Mouse (Mus musculus): ENCODE data around the gene Arhgap22. TPM values are rescaled to one million over a fixed set of nuclear protein-coding genes. Genes with fewer than 3 reads are reported as not detected.
A peak's percentile ranks its signal among the peaks of the same experiment; 100 is the strongest.

Gene Arhgap22
- polyA plus RNA-seq, 1 experiment, result 8.4 TPM

DNA sequence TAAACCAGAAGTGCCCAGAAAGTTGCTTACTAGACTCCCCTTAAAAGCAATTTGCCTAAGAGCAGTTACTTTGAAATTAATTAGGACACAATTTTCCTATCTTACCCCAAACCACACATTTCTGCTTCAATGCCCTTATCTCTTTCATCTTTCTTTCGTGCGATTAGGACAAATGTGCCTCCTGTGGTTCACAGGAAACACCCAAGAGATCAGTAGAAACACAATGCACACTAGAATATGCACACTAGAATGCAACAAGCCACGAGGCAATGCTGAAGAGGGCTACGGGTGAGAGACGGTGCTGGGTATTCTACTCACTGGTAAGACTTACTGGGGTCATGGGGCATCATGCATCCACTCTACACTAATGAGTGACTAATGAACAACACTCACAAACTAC, 164.9 kb downstream of the Arhgap22 start:
- no peak for DNase-seq
- WGBS, result 79% methylated on average over 5 of the region's 5 CpGs
- TF ChIP-seq POLR2A (IDR thresholded peaks at IDR 0.05; ENCODE audit: borderline replicate concordance, insufficient read depth, low read length), result no peak
- no peak for TF ChIP-seq CTCF (IDR thresholded peaks at IDR 0.05; ENCODE audit: borderline replicate concordance, insufficient read depth, low read depth, low read length)
- H3K4me3 ChIP-seq (replicated peaks; ENCODE audit: insufficient read depth, low read depth, low read length), result no peak overlapping the region
- H3K27me3 ChIP-seq (ENCODE audit: control insufficient read depth, insufficient read depth, low read length), result no peaks in the 10 kb centered on the region
- no peak overlapping the region for H3K27ac ChIP-seq (ENCODE audit: insufficient read depth, low read length)
- H3K4me1 ChIP-seq (ENCODE audit: control insufficient read depth, insufficient read depth, low read length), result peaks cover 2% of the 10 kb centered on the region; the same call in 1 of the 2 replicates

DNA sequence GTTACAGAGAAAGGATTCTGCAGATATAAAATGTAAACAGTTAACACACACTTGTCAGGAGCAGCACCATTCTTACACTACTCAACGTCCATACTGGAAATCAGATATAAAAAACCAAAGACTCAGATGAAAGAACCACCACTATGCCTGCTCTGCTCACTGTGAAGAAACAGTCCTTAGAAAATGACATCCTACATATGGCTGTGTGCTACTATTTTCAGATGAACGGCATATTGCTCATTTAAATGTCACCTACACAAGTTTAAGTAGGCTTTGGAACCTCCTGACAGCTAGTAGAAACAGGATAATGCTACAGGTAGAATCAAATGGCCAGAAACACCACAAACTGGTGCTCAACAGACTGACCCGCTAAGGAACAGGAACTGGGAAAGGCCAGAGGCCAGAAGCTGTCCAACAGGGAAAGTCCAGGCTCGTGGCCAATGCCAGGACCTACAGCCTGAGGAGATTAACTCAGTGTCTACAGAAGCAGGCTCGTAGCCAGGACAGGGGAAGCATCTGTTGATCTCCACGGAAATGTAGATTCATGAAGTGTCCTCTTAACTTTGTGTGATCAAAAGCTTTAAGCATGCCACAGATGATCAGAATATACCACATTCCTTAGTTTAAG, 167.1 kb downstream of the Arhgap22 start:
- Histone ChIP-seq H3K4me3 (replicated peaks; ENCODE audit: insufficient read depth, low read depth, low read length) (no peak overlapping the region), H3K27me3 (ENCODE audit: control insufficient read depth, insufficient read depth, low read length) (no peaks in the 10 kb centered on the region), H3K27ac (ENCODE audit: insufficient read depth, low read length) (no peak overlapping the region), H3K4me1 (ENCODE audit: control insufficient read depth, insufficient read depth, low read length) (peaks cover 2% of the 10 kb centered on the region; the same call in 1 of the 2 replicates)
- WGBS, result 21% methylated on average over 6 of the region's 6 CpGs
- peak; percentile 67 to 82 for DNase-seq
- no peak for TF ChIP-seq POLR2A (IDR thresholded peaks at IDR 0.05; ENCODE audit: borderline replicate concordance, insufficient read depth, low read length)
- no peak for TF ChIP-seq CTCF (IDR thresholded peaks at IDR 0.05; ENCODE audit: borderline replicate concordance, insufficient read depth, low read depth, low read length)

DNA sequence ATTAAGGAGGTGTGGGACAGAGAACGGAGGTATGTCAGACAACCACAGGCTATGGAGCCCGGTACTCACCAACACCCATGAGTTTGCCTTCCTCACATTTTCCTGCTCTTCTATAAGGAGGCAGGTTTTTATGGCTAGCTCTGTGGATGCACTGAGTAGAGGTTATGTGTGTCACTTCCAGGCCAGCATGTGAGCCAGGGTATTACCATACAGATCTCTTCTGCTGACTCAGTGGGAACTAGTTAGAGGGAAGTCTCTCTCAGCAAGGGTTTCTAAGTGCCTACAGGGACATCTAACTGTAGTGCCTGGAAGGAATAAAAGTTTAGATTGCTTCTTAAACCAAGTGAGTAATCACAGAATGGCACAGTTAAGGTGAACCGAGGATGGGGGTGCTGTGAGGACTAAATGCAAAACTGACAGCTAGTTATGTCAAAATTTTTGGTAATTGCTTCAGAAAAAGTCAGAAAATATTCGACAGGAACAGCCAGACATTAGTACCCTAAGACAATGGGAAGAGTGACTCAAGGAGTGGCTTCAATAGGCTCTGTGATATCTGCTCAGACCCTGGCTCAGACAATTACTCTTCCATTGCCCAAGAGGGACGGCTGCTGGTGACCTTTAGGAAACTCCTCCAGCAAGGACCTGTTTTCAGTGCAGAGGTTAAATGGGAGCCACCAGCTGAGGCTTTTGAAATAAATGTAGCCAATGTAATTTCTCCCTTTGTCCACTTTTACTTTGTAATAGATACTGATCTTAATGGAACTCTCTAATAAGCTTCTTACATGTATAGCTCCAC, 184.4 kb downstream of the Arhgap22 start:
- WGBS, result 98% methylated on average over 5 of the region's 5 CpGs
- no peak for DNase-seq
- H3K27ac ChIP-seq (ENCODE audit: insufficient read depth, low read length), result no peak overlapping the region
- no peak overlapping the region for H3K4me3 ChIP-seq (replicated peaks; ENCODE audit: insufficient read depth, low read depth, low read length)
- H3K4me1 ChIP-seq (ENCODE audit: control insufficient read depth, insufficient read depth, low read length), result no peaks in the 10 kb centered on the region
- no peak for TF ChIP-seq POLR2A (IDR thresholded peaks at IDR 0.05; ENCODE audit: borderline replicate concordance, insufficient read depth, low read length)
- no peak for TF ChIP-seq CTCF (IDR thresholded peaks at IDR 0.05; ENCODE audit: borderline replicate concordance, insufficient read depth, low read depth, low read length)
- no peaks in the 10 kb centered on the region for H3K27me3 ChIP-seq (ENCODE audit: control insufficient read depth, insufficient read depth, low read length)

DNA sequence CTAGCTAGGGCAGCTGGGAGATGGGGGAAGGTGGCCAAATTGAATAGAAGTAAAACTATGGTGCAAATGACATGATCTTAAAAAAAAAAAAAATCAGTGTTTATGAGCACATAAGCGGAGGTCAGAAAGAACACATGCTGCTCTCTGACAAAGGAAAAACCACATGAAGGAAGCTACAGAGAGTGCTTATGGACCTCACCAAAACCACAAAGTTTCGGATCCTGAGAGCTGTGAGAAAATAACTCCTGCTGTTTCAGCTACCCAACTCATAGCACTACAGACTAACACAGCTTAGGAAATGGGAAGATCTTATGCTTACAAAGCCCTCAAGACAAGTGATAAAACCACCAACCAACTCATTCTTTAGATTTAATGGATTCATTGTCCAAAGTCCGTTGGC, 186.2 kb downstream of the Arhgap22 start:
- Histone ChIP-seq H3K27ac (ENCODE audit: insufficient read depth, low read length) (no peak overlapping the region), H3K27me3 (ENCODE audit: control insufficient read depth, insufficient read depth, low read length) (no peaks in the 10 kb centered on the region), H3K4me3 (replicated peaks; ENCODE audit: insufficient read depth, low read depth, low read length) (no peak overlapping the region), H3K4me1 (ENCODE audit: control insufficient read depth, insufficient read depth, low read length) (no peaks in the 10 kb centered on the region)
- no peak for DNase-seq
- TF ChIP-seq POLR2A (IDR thresholded peaks at IDR 0.05; ENCODE audit: borderline replicate concordance, insufficient read depth, low read length), result no peak
- no peak for TF ChIP-seq CTCF (IDR thresholded peaks at IDR 0.05; ENCODE audit: borderline replicate concordance, insufficient read depth, low read depth, low read length)
- WGBS, result 87% methylated on average over 3 of the region's 3 CpGs

DNA sequence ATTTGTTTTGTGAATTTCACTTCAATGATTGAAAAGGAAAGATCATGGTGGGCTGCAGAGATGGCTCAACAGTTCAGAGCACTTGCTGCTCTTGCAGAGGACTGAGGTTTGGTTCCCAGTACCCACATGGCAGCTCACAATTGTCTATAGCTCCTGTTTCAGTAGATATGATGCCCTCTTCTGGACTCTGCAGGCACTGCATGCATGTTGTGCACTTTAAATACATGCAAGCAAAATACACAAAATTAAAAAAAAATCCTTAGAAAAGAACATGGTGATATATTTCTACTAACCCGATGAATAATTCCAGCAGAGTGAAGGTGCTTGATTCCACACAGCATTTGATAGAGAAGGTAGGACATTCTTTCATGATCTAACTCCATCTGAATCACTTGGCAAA, 188.5 kb downstream of the Arhgap22 start:
- Histone ChIP-seq H3K27ac (ENCODE audit: insufficient read depth, low read length) (no peak overlapping the region), H3K27me3 (ENCODE audit: control insufficient read depth, insufficient read depth, low read length) (no peaks in the 10 kb centered on the region), H3K4me3 (replicated peaks; ENCODE audit: insufficient read depth, low read depth, low read length) (no peak overlapping the region), H3K4me1 (ENCODE audit: control insufficient read depth, insufficient read depth, low read length) (no peaks in the 10 kb centered on the region)
- no peak for TF ChIP-seq CTCF (IDR thresholded peaks at IDR 0.05; ENCODE audit: borderline replicate concordance, insufficient read depth, low read depth, low read length)
- no peak for TF ChIP-seq POLR2A (IDR thresholded peaks at IDR 0.05; ENCODE audit: borderline replicate concordance, insufficient read depth, low read length)
- DNase-seq, result no peak
- 95% methylated on average over 1 of the region's 1 CpGs for WGBS

DNA sequence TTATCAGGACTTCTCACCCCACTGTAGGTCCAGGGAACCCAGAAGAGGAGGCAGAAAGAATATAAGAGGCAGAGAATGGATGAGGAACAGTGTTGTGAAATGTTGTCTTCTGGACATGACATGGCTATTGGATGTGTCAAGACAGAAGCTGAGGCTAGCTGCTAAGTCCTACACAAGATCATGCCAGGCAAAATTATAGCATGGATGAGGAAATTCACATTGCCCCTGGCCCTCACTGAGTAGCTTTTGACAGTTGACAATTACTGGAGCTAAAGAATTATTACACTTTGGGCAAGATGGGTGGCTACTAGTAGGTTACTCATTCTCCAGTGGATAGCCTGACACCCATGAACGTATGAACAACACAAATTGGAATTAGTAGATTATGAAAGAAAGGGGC, 201.9 kb downstream of the Arhgap22 start:
- DNase-seq, result no peak
- TF ChIP-seq POLR2A (IDR thresholded peaks at IDR 0.05; ENCODE audit: borderline replicate concordance, insufficient read depth, low read length) (no peak), CTCF (IDR thresholded peaks at IDR 0.05; ENCODE audit: borderline replicate concordance, insufficient read depth, low read depth, low read length) (no peak)
- no peaks in the 10 kb centered on the region for H3K4me1 ChIP-seq (ENCODE audit: control insufficient read depth, insufficient read depth, low read length)
- no peaks in the 10 kb centered on the region for H3K27me3 ChIP-seq (ENCODE audit: control insufficient read depth, insufficient read depth, low read length)
- no peak overlapping the region for H3K4me3 ChIP-seq (replicated peaks; ENCODE audit: insufficient read depth, low read depth, low read length)
- H3K27ac ChIP-seq (ENCODE audit: insufficient read depth, low read length), result no peak overlapping the region
- 93% methylated on average over 1 of the region's 1 CpGs for WGBS

DNA sequence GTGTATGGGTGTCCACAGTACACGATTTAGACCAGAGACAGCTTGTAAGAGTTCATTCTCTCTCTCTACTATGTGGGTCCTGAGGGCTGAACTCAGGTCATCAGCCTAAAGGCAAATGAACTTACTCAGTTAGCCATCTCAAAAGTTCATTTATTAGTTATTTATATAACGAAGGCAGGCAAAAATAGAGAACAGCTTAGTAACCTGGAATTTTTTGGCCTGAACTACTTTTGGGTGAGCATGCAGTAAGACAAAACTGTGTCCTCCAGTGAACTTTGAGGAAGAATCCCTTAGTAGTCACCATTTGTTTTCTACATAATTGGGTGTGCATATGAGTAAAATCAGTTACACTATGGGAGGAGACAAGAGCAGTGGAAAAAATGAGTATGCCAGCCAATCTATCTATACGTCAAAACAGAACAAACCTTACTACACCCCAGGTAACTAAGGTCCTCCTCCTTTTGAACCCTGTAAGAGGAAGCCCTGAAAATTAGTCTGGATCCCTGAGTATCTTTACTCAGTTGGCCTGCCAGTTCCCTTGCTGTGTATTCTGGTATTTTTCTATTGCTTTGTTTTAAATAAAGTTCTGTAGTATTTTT, 204.6 kb downstream of the Arhgap22 start:
- H3K27ac ChIP-seq (ENCODE audit: insufficient read depth, low read length), result no peak overlapping the region
- no peaks in the 10 kb centered on the region for H3K4me1 ChIP-seq (ENCODE audit: control insufficient read depth, insufficient read depth, low read length)
- WGBS, result 78% methylated on average over 3 of the region's 3 CpGs
- DNase-seq, result no peak
- no peaks in the 10 kb centered on the region for H3K27me3 ChIP-seq (ENCODE audit: control insufficient read depth, insufficient read depth, low read length)
- H3K4me3 ChIP-seq (replicated peaks; ENCODE audit: insufficient read depth, low read depth, low read length), result no peak overlapping the region
- TF ChIP-seq CTCF (IDR thresholded peaks at IDR 0.05; ENCODE audit: borderline replicate concordance, insufficient read depth, low read depth, low read length) (no peak), POLR2A (IDR thresholded peaks at IDR 0.05; ENCODE audit: borderline replicate concordance, insufficient read depth, low read length) (no peak)

Other genes with a start within 250 kb of the Arhgap22 start
- gene Lrrc18, start 222.6 kb upstream of the Arhgap22 start, polyA plus RNA-seq (2012; rRNA removed), result 0.27 and 0.47 TPM in 2 replicates
- 0.27 and 0.62 TPM in 2 replicates for gene Wdfy4, start 28.5 kb upstream of the Arhgap22 start, polyA plus RNA-seq (2012; rRNA removed)
- 45.0 and 46.8 TPM in 2 replicates for gene Mapk8, start 233.1 kb downstream of the Arhgap22 start, polyA plus RNA-seq (2012; rRNA removed)

Measured in cerebellum, adult 2 months (tissue).